Mouse (Mus musculus) embryonic facial prominence, embryonic 11.5 days (tissue): ENCODE measurements around the gene Bbc3. TPM values are rescaled to one million over a fixed set of nuclear protein-coding genes. Genes with fewer than 3 reads are reported as not detected.
A peak's percentile ranks its signal among the peaks of the same experiment; 100 is the strongest.

ENCODE experiments used
- ATAC-seq: fragments of 200-750 bp; cut with Nextera tagmentation; replicated peaks from 2 replicates; pipeline ENCODE4 v1.8.0; 2017; ENCODE audit warnings: low read depth; ENCODE audit not compliant: insufficient number of reproducible peaks, low FRiP score, low TSS enrichment
- DNase-seq: peaks from one replicate; pipeline ENCODE4 v3.0.0-alpha.2; 2015; ENCODE audit warnings: low spot score
- H3K27ac ChIP-seq: fragments of 300-500 bp; sonication (generic); replicated peaks from 2 replicates; pipeline ENCODE4 v1.5.1; 2014; ENCODE audit warnings: mild to moderate bottlenecking, low read depth, low read length, control low read depth
- H3K27me3 ChIP-seq: fragments of 300-500 bp; sonication (generic); 2 replicates; pipeline ENCODE4 v1.6.1; 2014; ENCODE audit warnings: mild to moderate bottlenecking, low read length, moderate library complexity, mixed read lengths; ENCODE audit not compliant: control insufficient read depth, insufficient read depth
- H3K36me3 ChIP-seq: fragments of 300-500 bp; sonication (generic); replicated peaks from 2 replicates; pipeline ENCODE4 v1.6.1; 2014; ENCODE audit warnings: low read depth, mild to moderate bottlenecking, low read length, moderate library complexity, mixed read lengths; ENCODE audit not compliant: control insufficient read depth, insufficient read depth
- H3K4me1 ChIP-seq: fragments of 300-500 bp; sonication (generic); 2 replicates; pipeline ENCODE4 v1.6.1; 2014; ENCODE audit warnings: low read length, mixed read lengths; ENCODE audit not compliant: control insufficient read depth, insufficient read depth
- H3K4me2 ChIP-seq: fragments of 300-500 bp; sonication (generic); 2 replicates; pipeline ENCODE4 v1.6.1; 2014; ENCODE audit warnings: low read depth, mild to moderate bottlenecking, control low read depth, low read length, moderate library complexity
- H3K4me3 ChIP-seq: fragments of 300-500 bp; sonication (generic); 2 replicates; pipeline ENCODE4 v1.5.1; 2014; ENCODE audit warnings: low read depth, low read length, control low read depth
- H3K9ac ChIP-seq: fragments of 300-500 bp; sonication (generic); replicated peaks from 2 replicates; pipeline ENCODE4 v1.6.1; 2014; ENCODE audit warnings: mild to moderate bottlenecking, control low read depth, low read length
- H3K9me3 ChIP-seq: fragments of 300-500 bp; sonication (generic); replicated peaks from 2 replicates; pipeline ENCODE4 v1.6.1; 2016; ENCODE audit warnings: mild to moderate bottlenecking, low read length, inconsistent platforms, mixed read lengths; ENCODE audit not compliant: control insufficient read depth
- WGBS: fragments of 180-500 bp; shearing (Covaris S2); extraction: QIAGEN DNeasy Blood & Tissue Kit; methylation state at CpG from one replicate; pipeline ENCODE4 v1.1.7; 2014; 5-methylcytosine and 5-hydroxymethylcytosine counted together
- polyA plus RNA-seq: library from polyadenylated mRNA; unstranded; fragments of >200 nt; fragmentation: Nextera tagmentation; extraction: Ambion mirVana; gene quantifications from 2 replicates; pipeline ENCODE4 v1.2.1, GENCODE M21; 2014

The Bbc3 gene
- polyA plus RNA-seq, 1 experiment from 2014 or later: 5.9 TPM

DNA sequence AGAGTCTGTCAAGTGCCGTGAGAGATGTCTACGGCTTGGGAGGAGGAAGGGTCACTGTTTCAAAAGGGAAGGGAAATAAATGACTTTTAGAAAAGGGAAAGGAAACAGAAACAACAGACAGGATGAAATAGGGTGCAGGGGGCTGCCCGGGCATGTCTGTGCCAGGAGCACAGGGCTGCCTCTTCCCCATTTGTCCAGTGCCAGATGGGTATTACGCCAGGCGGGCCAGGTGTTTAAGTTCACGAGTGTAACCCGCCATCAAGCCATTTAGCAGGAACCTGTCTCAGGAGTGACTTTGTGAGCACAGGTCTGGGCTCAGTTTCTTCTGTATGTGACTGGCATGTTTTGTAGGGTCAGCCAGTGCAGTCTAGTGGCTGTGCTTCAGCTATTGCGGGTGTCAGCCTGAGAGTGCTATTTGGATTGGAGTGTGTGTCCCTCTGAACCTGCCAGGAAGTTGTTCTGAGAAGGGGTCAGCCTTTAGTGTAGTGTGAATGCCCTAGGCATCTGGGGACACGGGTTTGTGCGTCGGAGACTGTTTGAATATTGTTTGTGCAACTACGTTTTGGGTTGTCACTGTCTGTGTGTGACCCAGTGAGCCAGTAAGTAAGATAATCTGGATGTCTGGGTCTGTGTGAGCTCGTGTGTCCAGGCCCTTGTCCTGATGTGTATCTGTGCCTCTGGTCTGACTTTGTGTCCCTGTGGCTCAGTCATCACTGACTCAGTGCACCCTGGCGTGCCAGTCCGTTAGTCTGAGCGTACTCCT is 543 bp downstream of the Bbc3 start:
- 43% methylated on average over 16 of the region's 16 CpGs for WGBS
- Histone ChIP-seq H3K4me3 (peak overlapping the region; percentile 71), H3K4me1 (peaks cover 18% of the 10 kb centered on the region), H3K36me3 (no peaks in the 10 kb centered on the region), H3K27me3 (peaks cover 11% of the 10 kb centered on the region; the same call in 1 of the 2 replicates), H3K9me3 (no peaks in the 10 kb centered on the region), H3K27ac (no peak overlapping the region), H3K4me2 (peak overlapping the region; percentile 100), H3K9ac (peak overlapping the region; percentile 50)
- ATAC-seq (no peak), DNase-seq (no peak)

DNA sequence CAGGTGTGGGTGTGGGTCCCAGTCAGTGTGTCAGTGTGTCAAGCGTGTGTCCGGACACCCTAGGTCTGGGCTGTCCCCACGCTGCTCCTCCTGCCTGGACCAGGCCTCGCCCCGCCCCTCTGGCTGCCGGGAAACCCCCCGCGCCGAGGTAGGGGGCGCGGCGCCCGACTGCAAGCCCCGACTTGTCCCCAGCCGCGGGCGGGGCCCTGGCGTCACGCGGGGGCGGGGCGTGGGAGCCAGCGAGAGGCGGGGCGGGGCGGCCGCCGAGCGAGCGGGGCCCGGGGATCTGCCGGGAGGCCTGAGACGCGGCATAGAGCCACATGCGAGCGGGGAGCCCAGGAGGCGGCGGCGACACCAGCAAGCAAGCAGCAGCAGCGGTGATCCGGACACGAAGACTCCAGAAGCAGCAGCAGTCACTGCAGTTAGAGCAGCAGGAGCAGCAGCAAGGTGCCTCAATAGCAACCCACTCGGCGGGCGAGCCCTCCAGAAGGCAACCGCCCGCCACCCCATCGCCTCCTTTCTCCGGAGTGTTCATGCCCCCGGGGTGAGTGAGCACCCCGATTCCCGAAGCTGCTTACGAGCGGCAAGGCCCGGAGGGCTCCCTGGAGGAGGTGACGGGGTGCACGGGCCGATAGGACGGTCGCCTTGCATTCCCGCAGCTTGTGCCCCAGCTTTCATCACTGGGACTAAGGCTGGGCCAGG is 1.3 kb downstream of the Bbc3 start:
- WGBS: under 1% methylated on average over 61 of the region's 61 CpGs
- Histone ChIP-seq H3K27ac (no peak overlapping the region), H3K4me1 (peaks cover 18% of the 10 kb centered on the region), H3K36me3 (no peaks in the 10 kb centered on the region), H3K4me2 (peak overlapping the region; percentile 100), H3K9ac (peak overlapping the region; percentile 50), H3K9me3 (no peaks in the 10 kb centered on the region), H3K27me3 (peaks cover 11% of the 10 kb centered on the region; the same call in 1 of the 2 replicates), H3K4me3 (peak overlapping the region; percentile 71)
- ATAC-seq (peak; percentile 32), DNase-seq (peak; percentile 82)

DNA sequence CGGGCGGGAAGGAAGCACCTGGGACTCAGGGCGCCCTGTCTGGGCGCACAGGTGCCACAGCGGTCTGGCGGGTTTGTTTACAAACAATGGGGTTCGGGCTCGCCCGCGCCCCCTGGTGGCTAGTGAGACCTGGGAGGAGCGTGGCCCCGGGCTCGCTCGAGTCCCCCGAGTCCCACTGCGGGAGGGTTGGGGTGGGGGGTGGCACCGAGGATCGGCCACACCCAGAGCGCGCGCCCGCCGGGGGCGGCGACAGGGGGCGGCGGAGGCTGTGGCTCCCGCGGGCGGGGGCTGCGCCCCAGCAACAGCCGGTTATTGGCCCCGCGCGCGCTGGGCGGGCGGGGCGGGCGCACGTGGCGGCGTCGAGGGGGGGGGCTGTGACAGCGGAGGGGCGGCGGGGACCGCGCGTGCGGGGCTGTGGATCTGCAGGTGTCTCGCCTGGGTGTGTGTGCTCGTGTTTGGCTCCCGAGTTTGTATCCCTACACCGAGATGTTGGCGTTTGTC is 1.9 kb downstream of the Bbc3 start:
- under 1% methylated on average over 37 of the region's 56 CpGs for WGBS
- Histone ChIP-seq H3K4me1 (peaks cover 18% of the 10 kb centered on the region), H3K27me3 (peaks cover 11% of the 10 kb centered on the region; the same call in 1 of the 2 replicates), H3K4me3 (peak overlapping the region; percentile 71), H3K9ac (peak overlapping the region; percentile 50), H3K9me3 (no peaks in the 10 kb centered on the region), H3K27ac (no peak overlapping the region), H3K4me2 (peak overlapping the region; percentile 100), H3K36me3 (no peaks in the 10 kb centered on the region)
- DNase-seq: peak; percentile 75
- ATAC-seq: no peak

DNA sequence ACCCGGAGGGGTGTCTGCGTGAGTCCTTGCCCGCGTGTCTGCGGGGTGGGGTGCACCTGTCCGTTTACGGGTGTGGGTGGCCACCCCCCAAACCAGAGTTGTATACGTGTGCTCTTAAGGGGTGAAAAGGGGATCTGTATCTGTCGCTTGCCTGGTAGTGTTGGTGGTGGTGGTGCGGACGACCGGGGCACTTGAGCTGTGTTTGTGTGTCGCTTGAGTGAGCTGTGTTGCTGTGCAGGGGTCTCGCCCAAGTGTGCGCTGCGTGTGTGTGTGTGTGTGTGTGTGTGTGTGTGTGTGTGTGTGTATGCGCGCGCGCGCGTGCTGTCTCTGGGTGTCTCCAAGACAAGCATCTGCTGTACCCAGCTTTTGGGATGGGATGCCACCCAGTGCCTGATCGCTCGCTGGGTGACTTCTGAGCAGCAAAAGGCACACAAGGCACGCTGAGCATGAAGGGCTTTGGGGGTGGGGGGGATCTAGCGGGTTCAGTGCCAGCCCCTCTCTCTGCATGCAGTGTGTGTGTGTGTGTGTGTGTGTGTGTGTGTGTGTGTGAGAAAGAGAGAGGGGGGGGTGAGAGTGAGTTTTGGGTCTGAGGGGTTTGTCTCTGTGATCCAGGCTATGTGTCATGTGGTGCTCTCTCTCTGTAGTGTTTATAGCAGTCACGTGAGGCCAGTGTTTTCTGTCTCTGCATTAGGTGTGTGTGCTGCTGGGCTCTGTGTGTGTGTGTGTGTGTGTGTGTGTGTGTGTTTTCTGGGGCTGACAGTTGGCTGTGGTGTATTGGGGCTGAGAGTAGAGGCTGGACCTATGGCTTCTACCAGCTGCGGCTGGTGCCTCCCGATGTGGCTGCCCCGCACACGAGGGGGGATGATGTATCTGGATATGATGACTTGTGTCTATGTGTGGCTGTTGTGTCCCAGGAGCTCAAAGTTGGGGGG is 2.6 kb downstream of the Bbc3 start:
- ATAC-seq: no peak
- Histone ChIP-seq H3K36me3 (no peaks in the 10 kb centered on the region), H3K9me3 (no peaks in the 10 kb centered on the region), H3K4me3 (peak overlapping the region; percentile 71), H3K27ac (no peak overlapping the region), H3K9ac (peak overlapping the region; percentile 89), H3K4me2 (peak overlapping the region; percentile 100), H3K27me3 (peaks cover 11% of the 10 kb centered on the region; the same call in 1 of the 2 replicates), H3K4me1 (peaks cover 18% of the 10 kb centered on the region)
- under 1% methylated on average over 31 of the region's 31 CpGs for WGBS
- DNase-seq: peak; percentile 16

DNA sequence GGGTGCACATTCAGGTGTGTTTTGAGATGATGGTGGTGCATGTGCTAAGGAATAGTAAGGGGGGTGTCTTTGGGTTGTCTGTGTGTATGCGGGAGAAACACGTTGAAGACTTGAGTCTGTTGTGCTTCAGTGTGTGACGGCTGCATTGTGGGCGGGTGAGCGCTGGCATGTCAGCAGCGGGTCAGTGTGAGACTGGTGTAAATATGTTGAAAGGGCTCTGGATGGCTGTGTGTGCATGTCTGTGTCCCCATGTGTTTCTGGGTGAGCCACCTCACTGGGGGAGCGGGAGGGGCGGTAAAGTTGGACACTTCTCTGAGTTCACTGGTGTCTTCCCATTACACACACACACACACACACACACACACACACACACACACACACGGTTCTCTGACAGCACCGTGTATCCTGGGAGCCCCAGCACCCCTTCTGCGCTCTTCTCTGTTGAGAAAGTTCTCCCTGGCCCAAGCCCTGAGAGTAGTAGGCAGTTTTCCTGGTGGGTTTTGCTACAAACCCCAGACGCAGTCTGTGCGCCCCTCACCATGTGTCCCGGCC is 3.3 kb downstream of the Bbc3 start:
- Histone ChIP-seq H3K9ac (peak overlapping the region; percentile 89), H3K4me2 (peak overlapping the region; percentile 100), H3K4me3 (peak overlapping the region; percentile 71), H3K9me3 (no peaks in the 10 kb centered on the region), H3K4me1 (peaks cover 18% of the 10 kb centered on the region), H3K36me3 (no peaks in the 10 kb centered on the region), H3K27ac (peak overlapping the region; percentile 85; the same call in 1 of the 2 replicates), H3K27me3 (peaks cover 11% of the 10 kb centered on the region; the same call in 1 of the 2 replicates)
- under 1% methylated on average over 14 of the region's 14 CpGs for WGBS
- DNase-seq (peak; percentile 17), ATAC-seq (no peak)

DNA sequence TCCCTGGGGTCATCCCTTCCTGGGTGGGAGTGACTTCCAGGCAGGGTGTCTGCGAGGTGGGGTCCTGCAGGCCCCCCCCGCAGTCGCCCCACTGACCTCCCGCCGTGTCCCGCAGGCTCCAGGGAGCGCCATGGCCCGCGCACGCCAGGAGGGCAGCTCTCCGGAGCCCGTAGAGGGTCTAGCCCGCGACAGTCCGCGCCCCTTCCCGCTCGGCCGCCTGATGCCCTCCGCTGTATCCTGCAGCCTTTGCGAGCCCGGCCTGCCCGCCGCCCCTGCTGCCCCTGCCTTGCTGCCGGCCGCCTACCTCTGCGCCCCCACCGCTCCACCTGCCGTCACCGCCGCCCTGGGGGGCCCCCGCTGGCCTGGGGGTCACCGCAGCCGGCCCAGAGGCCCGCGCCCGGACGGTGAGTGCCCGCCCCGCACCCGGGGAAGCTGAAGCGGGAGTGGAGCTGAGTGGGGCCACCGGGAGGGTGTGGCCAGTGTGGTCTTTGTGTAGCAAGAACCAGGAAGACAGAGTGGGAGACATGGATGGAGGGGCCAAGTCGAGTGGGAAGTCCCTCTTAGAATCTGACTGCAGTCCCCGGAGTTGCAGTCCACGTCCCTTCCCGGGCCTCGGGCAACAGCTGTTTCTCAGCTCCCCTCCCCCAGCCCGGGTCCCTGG is 3.9 kb downstream of the Bbc3 start:
- Histone ChIP-seq H3K4me2 (peak overlapping the region; percentile 100), H3K27me3 (peaks cover 11% of the 10 kb centered on the region; the same call in 1 of the 2 replicates), H3K9ac (peak overlapping the region; percentile 89), H3K9me3 (no peaks in the 10 kb centered on the region), H3K4me1 (peaks cover 18% of the 10 kb centered on the region), H3K4me3 (peak overlapping the region; percentile 71), H3K36me3 (no peaks in the 10 kb centered on the region), H3K27ac (peak overlapping the region; percentile 85)
- under 1% methylated on average over 49 of the region's 49 CpGs for WGBS
- peak; percentile 55 for DNase-seq
- no peak; the same call in 1 of the 2 replicates for ATAC-seq
